Mouse (Mus musculus) c-Kit-positive CD71-positive TER-119-positive erythroid progenitor cells, embryonic 14.5 days (primary cell): ENCODE measurements around the gene Prkd1.

Experiments
- DNase-seq: peaks from one replicate; pipeline ENCODE4 v3.0.0-alpha.2; 2013; ENCODE audit warnings: low spot score

The Prkd1 gene

GRCm38 (mm10) chr12:50352404-50352803, 296.5 kb downstream of the Prkd1 start:
- no peak for DNase-seq

DNA sequence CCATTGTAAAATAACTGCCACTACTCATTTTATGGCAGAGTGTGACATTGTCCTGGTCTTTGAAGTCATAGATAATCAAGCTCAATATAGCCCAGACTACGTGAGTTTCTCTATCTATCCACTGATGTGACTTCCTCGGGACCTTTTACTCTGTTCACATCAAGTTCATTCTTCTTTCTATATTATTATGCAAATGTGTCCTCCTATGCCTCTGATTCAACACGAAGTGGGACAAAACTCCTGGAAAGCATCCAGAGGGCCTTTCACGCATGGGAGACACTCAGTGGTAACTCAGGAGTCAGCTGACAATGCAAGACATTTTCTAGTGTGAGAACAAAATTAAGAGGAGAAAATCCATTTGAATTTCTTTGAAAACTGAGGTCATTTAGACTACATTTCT, 315.7 kb downstream of the Prkd1 start:
- no peak for DNase-seq

DNA sequence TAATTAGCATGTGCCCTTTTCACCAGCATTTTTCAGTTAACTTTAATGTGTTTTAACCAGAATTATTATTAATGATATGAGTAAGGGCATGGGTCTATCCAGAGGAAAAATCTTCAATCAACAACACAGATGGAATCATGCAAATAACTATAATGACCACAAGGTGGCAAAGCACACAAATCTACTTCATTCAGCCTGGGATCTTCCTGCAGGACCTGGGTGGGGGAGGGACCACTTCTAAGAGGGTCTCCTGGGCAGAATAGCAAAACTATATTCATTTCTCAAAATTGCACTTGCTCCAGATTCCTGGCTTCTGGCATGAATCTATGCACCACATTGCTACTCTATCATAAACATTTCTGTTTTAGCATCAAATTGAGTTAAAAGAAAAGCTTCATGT, 334.3 kb downstream of the Prkd1 start:
- no peak for DNase-seq

- DNase-seq: no peak
Measured at GRCm38 (mm10) chr12:50309276-50309675, 339.6 kb downstream of the Prkd1 start.

DNA sequence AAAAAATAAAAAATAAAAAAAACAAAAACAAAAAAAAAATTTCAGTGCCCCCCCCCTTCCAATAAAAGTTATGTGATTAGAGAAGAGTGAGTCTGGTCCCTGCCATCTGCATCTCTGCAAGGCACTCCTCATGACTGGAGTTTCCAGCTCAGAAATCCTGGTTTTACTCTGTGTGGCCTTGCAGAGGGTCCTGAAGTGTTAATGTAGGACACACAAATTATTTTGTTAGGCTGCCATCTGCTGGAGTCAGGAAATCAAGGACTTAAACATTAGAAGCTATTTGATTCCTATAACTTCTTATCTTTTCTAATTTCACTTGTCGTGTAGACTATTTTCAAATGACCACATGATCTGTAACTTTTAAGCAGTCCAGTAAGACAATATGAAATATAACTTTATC, 347.6 kb downstream of the Prkd1 start:
- no peak for DNase-seq

GRCm38 (mm10) chr12:50296067-50296466, 352.8 kb downstream of the Prkd1 start:
- no peak for DNase-seq

DNA sequence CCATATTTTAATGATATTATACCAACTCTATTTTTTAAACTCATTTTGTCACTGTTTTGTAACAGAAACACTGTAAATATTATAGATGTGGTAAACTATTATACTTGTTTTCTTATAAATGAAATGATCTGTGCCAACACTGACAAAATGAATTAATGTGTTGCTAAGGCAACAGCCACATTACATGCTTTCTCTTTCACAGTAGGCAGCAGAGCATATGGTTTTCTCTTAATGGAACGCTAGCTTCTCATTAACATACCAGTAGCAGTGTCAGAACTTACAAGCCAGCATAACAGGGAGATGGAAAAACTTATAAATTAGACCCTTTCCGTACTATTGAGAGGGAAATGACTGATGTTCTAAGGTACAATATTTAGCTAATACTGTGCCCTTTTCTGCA, 353.3 kb downstream of the Prkd1 start:
- DNase-seq: no peak

DNA sequence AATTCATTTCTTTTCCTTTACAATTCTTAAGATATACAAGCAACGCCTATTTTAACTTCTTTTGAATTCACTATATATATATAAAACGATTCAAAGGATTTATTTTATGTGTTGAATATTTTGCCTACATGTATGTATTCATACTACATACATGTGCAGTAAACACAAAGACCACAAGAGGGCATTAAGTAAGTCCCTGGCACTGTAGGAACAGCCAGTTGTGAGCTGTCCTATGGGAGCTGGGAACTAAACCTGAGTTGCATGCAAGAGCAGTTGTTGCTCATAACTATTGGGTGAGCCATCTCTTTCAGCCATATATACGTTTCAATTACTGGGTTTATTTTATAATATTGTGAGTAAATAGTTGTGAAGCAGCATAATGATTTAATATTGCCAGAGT, 356.1 kb downstream of the Prkd1 start:
- no peak for DNase-seq
